Mouse (Mus musculus) liver, embryonic 11.5 days (tissue): Measurements from ENCODE around the gene Lactb. TPM values are rescaled to one million over a fixed set of nuclear protein-coding genes. Genes with fewer than 3 reads are reported as not detected.

Source experiments
- ATAC-seq: fragments of 200-750 bp; cut with Nextera tagmentation; replicated peaks from 2 replicates; pipeline ENCODE4 v1.8.0; 2017; ENCODE audit warnings: moderate number of reproducible peaks, mild to moderate bottlenecking, moderate TSS enrichment, moderate library complexity; ENCODE audit not compliant: low FRiP score
- DNase-seq: peaks from one replicate; pipeline ENCODE4 v3.0.0-alpha.2; 2017; ENCODE audit warnings: low spot score
- H3K27ac ChIP-seq: fragments of 300-500 bp; sonication (generic); 2 replicates; pipeline ENCODE4 v1.5.1; 2014; ENCODE audit warnings: mild to moderate bottlenecking, low read depth, low read length, control low read depth
- H3K27me3 ChIP-seq: fragments of 300-500 bp; sonication (generic); replicated peaks from 2 replicates; pipeline ENCODE4 v1.6.1; 2014; ENCODE audit warnings: low read length, mixed read lengths; ENCODE audit not compliant: control insufficient read depth, insufficient read depth
- H3K36me3 ChIP-seq: fragments of 300-500 bp; sonication (generic); 2 replicates; pipeline ENCODE4 v1.6.1; 2014; ENCODE audit warnings: mild to moderate bottlenecking, low read length, moderate library complexity, mixed read lengths; ENCODE audit not compliant: control insufficient read depth, insufficient read depth
- H3K4me1 ChIP-seq: fragments of 300-500 bp; sonication (generic); replicated peaks from 2 replicates; pipeline ENCODE4 v1.6.1; 2014; ENCODE audit warnings: low read length, mixed read lengths; ENCODE audit not compliant: control insufficient read depth, insufficient read depth
- H3K4me2 ChIP-seq: fragments of 300-500 bp; sonication (generic); 2 replicates; pipeline ENCODE4 v1.6.1; 2014; ENCODE audit warnings: mild to moderate bottlenecking, control low read depth, moderate library complexity
- H3K4me3 ChIP-seq: fragments of 300-500 bp; sonication (generic); 2 replicates; pipeline ENCODE4 v1.5.1; 2014; ENCODE audit warnings: low read depth, low read length, control low read depth
- H3K9ac ChIP-seq: fragments of 300-500 bp; sonication (generic); 2 replicates; pipeline ENCODE4 v1.6.1; 2014; ENCODE audit warnings: low read depth, low read length, control low read depth
- H3K9me3 ChIP-seq: fragments of 300-500 bp; sonication (generic); 2 replicates; pipeline ENCODE4 v1.6.1; 2016; ENCODE audit warnings: low read length, inconsistent platforms, mixed read lengths; ENCODE audit not compliant: control insufficient read depth
- WGBS: fragments of 180-500 bp; shearing (Covaris S2); extraction: QIAGEN DNeasy Blood & Tissue Kit; methylation state at CpG from one replicate; pipeline ENCODE4 v1.1.7; 2014; 5-methylcytosine and 5-hydroxymethylcytosine counted together
- polyA plus RNA-seq: library from polyadenylated mRNA; unstranded; fragments of >200 nt; fragmentation: Nextera tagmentation; extraction: Ambion mirVana; gene quantifications from 2 replicates; pipeline ENCODE4 v1.2.1, GENCODE M21; 2014

The Lactb gene
- polyA plus RNA-seq, 1 experiment from 2014 or later: 12.7 TPM

GRCm38 (mm10) chr9:67003656-67004055 is 28.4 kb upstream of the Lactb start:
- Histone ChIP-seq H3K4me1 (peaks cover 5% of the 10 kb centered on the region), H3K27ac (no peak overlapping the region), H3K27me3 (no peaks in the 10 kb centered on the region), H3K9me3 (no peaks in the 10 kb centered on the region), H3K4me2 (no peak overlapping the region), H3K9ac (no peak overlapping the region), H3K36me3 (no peaks in the 10 kb centered on the region), H3K4me3 (no peak overlapping the region)
- ATAC-seq (no peak), DNase-seq (no peak)
- 61% methylated on average over 4 of the region's 4 CpGs for WGBS

- DNase-seq (no peak), ATAC-seq (no peak)
- Histone ChIP-seq H3K4me2 (no peak overlapping the region), H3K9me3 (no peaks in the 10 kb centered on the region), H3K27ac (no peak overlapping the region), H3K9ac (no peak overlapping the region), H3K27me3 (no peaks in the 10 kb centered on the region), H3K4me1 (peaks cover 4% of the 10 kb centered on the region; the same call in 1 of the 2 replicates), H3K4me3 (no peak overlapping the region), H3K36me3 (no peaks in the 10 kb centered on the region)
- WGBS: 43% methylated on average over 4 of the region's 4 CpGs
These were observed 27.9 kb upstream of the Lactb start for GRCm38 (mm10) chr9:67003156-67003555.

GRCm38 (mm10) chr9:67001506-67001905 is 26.2 kb upstream of the Lactb start:
- Histone ChIP-seq H3K36me3 (no peaks in the 10 kb centered on the region), H3K9ac (no peak overlapping the region), H3K9me3 (no peaks in the 10 kb centered on the region), H3K27ac (0 out of 2 replicates have a peak overlapping the region, but pooled peaks have one; percentile 25), H3K4me2 (no peak overlapping the region), H3K27me3 (no peaks in the 10 kb centered on the region), H3K4me3 (no peak overlapping the region), H3K4me1 (peaks cover 4% of the 10 kb centered on the region; the same call in 1 of the 2 replicates)
- WGBS: 74% methylated on average over 4 of the region's 4 CpGs
- DNase-seq (no peak), ATAC-seq (peak; percentile 29; the same call in 1 of the 2 replicates)

GRCm38 (mm10) chr9:67001050-67001449 is 25.8 kb upstream of the Lactb start:
- ATAC-seq: peak; percentile 80
- Histone ChIP-seq H3K9ac (no peak overlapping the region), H3K4me3 (no peak overlapping the region), H3K4me2 (no peak overlapping the region), H3K4me1 (peaks cover 4% of the 10 kb centered on the region; the same call in 1 of the 2 replicates), H3K27ac (no peak overlapping the region), H3K27me3 (no peaks in the 10 kb centered on the region), H3K9me3 (no peaks in the 10 kb centered on the region), H3K36me3 (no peaks in the 10 kb centered on the region)
- peak; percentile 79 for DNase-seq
- 2% methylated on average over 6 of the region's 6 CpGs for WGBS

- ATAC-seq (no peak), DNase-seq (no peak)
- Histone ChIP-seq H3K27me3 (no peaks in the 10 kb centered on the region), H3K9ac (no peak overlapping the region), H3K4me2 (no peak overlapping the region), H3K4me1 (peaks cover 4% of the 10 kb centered on the region; the same call in 1 of the 2 replicates), H3K4me3 (no peak overlapping the region), H3K9me3 (no peaks in the 10 kb centered on the region), H3K36me3 (no peaks in the 10 kb centered on the region), H3K27ac (no peak overlapping the region)
- WGBS: 86% methylated on average over 8 of the region's 8 CpGs
These were observed 24.4 kb upstream of the Lactb start for GRCm38 (mm10) chr9:66999698-67000097.

- Histone ChIP-seq H3K4me1 (peaks cover 25% of the 10 kb centered on the region), H3K4me2 (peak overlapping the region; percentile 30), H3K27ac (0 out of 2 replicates have a peak overlapping the region, but pooled peaks have one; percentile 13), H3K27me3 (no peaks in the 10 kb centered on the region), H3K9ac (no peak overlapping the region), H3K9me3 (no peaks in the 10 kb centered on the region), H3K36me3 (no peaks in the 10 kb centered on the region), H3K4me3 (no peak overlapping the region)
- ATAC-seq (no peak), DNase-seq (no peak)
- WGBS: 63% methylated on average over 8 of the region's 8 CpGs
These were observed 16.6 kb upstream of the Lactb start for GRCm38 (mm10) chr9:66991750-66992410.

GRCm38 (mm10) chr9:66991021-66991749 is 15.9 kb upstream of the Lactb start:
- 40% methylated on average over 9 of the region's 9 CpGs for WGBS
- H3K4me1 ChIP-seq: peaks cover 25% of the 10 kb centered on the region
- H3K36me3 ChIP-seq: no peaks in the 10 kb centered on the region
- H3K4me3 ChIP-seq: no peak overlapping the region
- DNase-seq: no peak
- no peak; the same call in 1 of the 2 replicates for ATAC-seq
- no peaks in the 10 kb centered on the region for H3K27me3 ChIP-seq
- peak overlapping the region; percentile 5; the same call in 1 of the 2 replicates for H3K9ac ChIP-seq
- peak overlapping the region; percentile 30 for H3K4me2 ChIP-seq
- H3K9me3 ChIP-seq: no peaks in the 10 kb centered on the region
- H3K27ac ChIP-seq: 0 out of 2 replicates have a peak overlapping the region, but pooled peaks have one; percentile 41

- Histone ChIP-seq H3K9ac (no peak overlapping the region), H3K4me2 (no peak overlapping the region), H3K27ac (peak overlapping the region; percentile 54; the same call in 1 of the 2 replicates), H3K4me1 (peaks cover 25% of the 10 kb centered on the region), H3K27me3 (0 out of 2 replicates have a peak, but pooled peaks cover 1% of the 10 kb centered on the region), H3K9me3 (no peaks in the 10 kb centered on the region), H3K4me3 (no peak overlapping the region), H3K36me3 (no peaks in the 10 kb centered on the region)
- DNase-seq: no peak
- 80% methylated on average over 5 of the region's 5 CpGs for WGBS
- ATAC-seq: no peak
These were observed 14.8 kb upstream of the Lactb start for GRCm38 (mm10) chr9:66990046-66990445.
